Mouse (Mus musculus) central nervous system, embryonic 18 days (tissue): ENCODE results near the gene Smim22. TPM values are rescaled to one million over a fixed set of nuclear protein-coding genes. Genes with fewer than 3 reads are reported as not detected.

ENCODE experiments used
- polyA plus RNA-seq: library from polyadenylated mRNA; depleted of rRNA; stranded (reverse); fragments of >200 nt; gene quantifications from 2 replicates; pipeline ENCODE4 v1.2.3, GENCODE M21; 2012; rRNA removed

Gene Smim22
- 0.80 and 0.92 TPM in 2 replicates for polyA plus RNA-seq

GRCm38 (mm10) chr16:5007067-5007466 is at the start of gene Smim22:
Gene Smim22, plus strand, starts transcription at chr16:5007288.

GRCm38 (mm10) chr16:4963797-4964709 is 43.0 kb upstream of the Smim22 start, which contains the start of gene Anks3:
Gene Anks3, minus strand, starts transcription at chr16:4964205.

GRCm38 (mm10) chr16:4997553-4997952 is 9.5 kb upstream of the Smim22 start, which contains the start of gene Sept12:
Gene Sept12, minus strand, starts transcription at chr16:4997852.

GRCm38 (mm10) chr16:5013054-5013838 is 6.2 kb downstream of the Smim22 start, which contains the start of gene Rogdi:
Gene Rogdi, minus strand, starts transcription at chr16:5013553.

GRCm38 (mm10) chr16:5049774-5050234 is 42.7 kb downstream of the Smim22 start, which contains the start of the genes Glyr1 and Ubn1:
Gene Glyr1, minus strand, starts transcription at chr16:5049863.
Gene Ubn1, plus strand, starts transcription at chr16:5050057.

Other genes starting within 250 kb of the Smim22 start
- gene Cdip1, start 217.0 kb upstream of the Smim22 start, polyA plus RNA-seq: 99.1 and 101 TPM in 2 replicates
- not detected in 2 replicates for gene 4930562C15Rik, start 171.9 kb upstream of the Smim22 start, polyA plus RNA-seq
- 26.7 and 30.4 TPM in 2 replicates for gene Ubald1, start 127.0 kb upstream of the Smim22 start, polyA plus RNA-seq
- gene Mgrn1, start 121.0 kb upstream of the Smim22 start, polyA plus RNA-seq: 146 and 156 TPM in 2 replicates
- 99.3 and 110 TPM in 2 replicates for gene Nudt16l1, start 68.5 kb upstream of the Smim22 start, polyA plus RNA-seq
- gene Anks3, start 43.1 kb upstream of the Smim22 start, polyA plus RNA-seq: 114 and 124 TPM in 2 replicates
- 0.04 TPM in 1 of 2 replicates, not detected in the other for gene Sept12, start 9.4 kb upstream of the Smim22 start, polyA plus RNA-seq
- gene Rogdi, start 6.3 kb downstream of the Smim22 start, polyA plus RNA-seq: 109 and 119 TPM in 2 replicates
- gene Glyr1, start 42.6 kb downstream of the Smim22 start, polyA plus RNA-seq: 140 and 147 TPM in 2 replicates
- gene Ubn1, start 42.8 kb downstream of the Smim22 start, polyA plus RNA-seq: 27.3 and 27.5 TPM in 2 replicates
- 0.07 and 2.2 TPM in 2 replicates for gene Ppl, start 125.1 kb downstream of the Smim22 start, polyA plus RNA-seq
- gene Sec14l5, start 139.8 kb downstream of the Smim22 start, polyA plus RNA-seq: 0.51 and 0.68 TPM in 2 replicates
- 9.6 and 10.4 TPM in 2 replicates for gene Nagpa, start 196.7 kb downstream of the Smim22 start, polyA plus RNA-seq
- gene AU021092, start 215.0 kb downstream of the Smim22 start, polyA plus RNA-seq: 15.4 and 16.7 TPM in 2 replicates
- gene Alg1, start 226.3 kb downstream of the Smim22 start, polyA plus RNA-seq: 50.3 and 54.0 TPM in 2 replicates
- gene Eef2kmt, start 248.7 kb downstream of the Smim22 start, polyA plus RNA-seq: 7.5 and 10.4 TPM in 2 replicates